Mouse (Mus musculus): ENCODE results near the gene Snx18. TPM values are rescaled to one million over a fixed set of nuclear protein-coding genes. Genes with fewer than 3 reads are reported as not detected.

Snx18 gene
- polyA plus RNA-seq, 1 experiment from 2014 or later = 4.7 TPM

DNA sequence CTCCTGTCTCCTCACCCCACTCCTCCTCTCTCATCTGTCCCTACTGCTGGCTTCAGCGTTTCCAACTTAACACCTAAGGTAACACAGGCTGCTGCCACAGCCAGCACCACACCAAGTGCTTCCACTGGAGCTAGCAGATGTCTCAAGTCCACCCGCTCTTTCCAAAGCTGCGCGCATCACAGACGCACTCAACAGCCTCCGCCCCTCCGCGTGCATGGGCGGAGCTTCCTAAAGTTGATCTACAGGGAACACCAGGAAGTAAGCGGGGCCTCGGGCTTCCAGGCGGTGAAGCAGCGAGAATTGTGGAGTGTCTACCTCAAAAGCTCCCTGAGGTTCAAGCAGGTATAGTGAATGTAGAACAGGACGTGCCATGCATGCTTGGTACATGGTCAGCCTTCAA, 12.2 kb downstream of the Snx18 start:
- H3K9me3 ChIP-seq (replicated peaks) = no peaks in the 10 kb centered on the region
- 76% methylated on average over 14 of the region's 14 CpGs for WGBS (ENCODE audit: insufficient replicate concordance)
- DNase-seq (no peak), ATAC-seq (ENCODE audit: low read depth) (no peak)
- no peak overlapping the region for H3K27ac ChIP-seq
- peaks cover 88% of the 10 kb centered on the region for H3K4me1 ChIP-seq (replicated peaks)
- H3K4me2 ChIP-seq = no peak overlapping the region
- H3K9ac ChIP-seq = no peak overlapping the region
- H3K27me3 ChIP-seq = no peaks in the 10 kb centered on the region
- peaks cover 9% of the 10 kb centered on the region; the same call in 1 of the 2 replicates for H3K36me3 ChIP-seq
- H3K4me3 ChIP-seq (replicated peaks) = no peak overlapping the region

DNA sequence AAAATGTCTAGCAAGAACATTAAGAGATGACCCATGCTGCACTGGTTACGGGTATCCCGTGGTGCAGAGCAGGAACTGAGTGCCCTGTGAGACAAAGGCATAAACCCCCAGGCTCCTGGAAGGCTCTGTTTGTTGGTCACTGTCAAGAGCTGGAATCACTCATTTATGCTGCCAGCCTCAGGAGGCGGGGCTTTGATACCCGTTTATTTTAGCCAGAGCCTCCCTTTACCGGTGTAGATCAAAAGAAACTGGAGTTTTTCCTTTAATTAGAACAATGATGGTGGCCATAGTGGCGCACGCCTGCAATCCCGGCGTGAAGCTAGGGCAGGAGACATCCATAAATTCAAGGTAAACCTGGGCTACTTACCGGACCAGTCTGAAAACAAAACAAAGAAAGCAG, 12.7 kb downstream of the Snx18 start:
- Histone ChIP-seq H3K4me3 (replicated peaks) (no peak overlapping the region), H3K4me1 (replicated peaks) (peaks cover 88% of the 10 kb centered on the region), H3K9me3 (replicated peaks) (no peaks in the 10 kb centered on the region), H3K27me3 (no peaks in the 10 kb centered on the region), H3K9ac (no peak overlapping the region), H3K4me2 (no peak overlapping the region), H3K27ac (no peak overlapping the region), H3K36me3 (peaks cover 8% of the 10 kb centered on the region; the same call in 1 of the 2 replicates)
- ATAC-seq (ENCODE audit: low read depth) = no peak
- no peak for DNase-seq
- 76% methylated on average over 10 of the region's 10 CpGs for WGBS (ENCODE audit: insufficient replicate concordance)

GRCm38 (mm10) chr13:113604321-113604720, 14.0 kb downstream of the Snx18 start:
- Histone ChIP-seq H3K4me2 (no peak overlapping the region), H3K27ac (no peak overlapping the region), H3K9ac (no peak overlapping the region), H3K4me3 (replicated peaks) (no peak overlapping the region), H3K4me1 (replicated peaks) (peaks cover 83% of the 10 kb centered on the region), H3K27me3 (no peaks in the 10 kb centered on the region), H3K36me3 (0 out of 2 replicates have a peak, but pooled peaks cover 6% of the 10 kb centered on the region), H3K9me3 (replicated peaks) (no peaks in the 10 kb centered on the region)
- DNase-seq (no peak), ATAC-seq (ENCODE audit: low read depth) (no peak)
- 67% methylated on average over 6 of the region's 6 CpGs for WGBS (ENCODE audit: insufficient replicate concordance)

DNA sequence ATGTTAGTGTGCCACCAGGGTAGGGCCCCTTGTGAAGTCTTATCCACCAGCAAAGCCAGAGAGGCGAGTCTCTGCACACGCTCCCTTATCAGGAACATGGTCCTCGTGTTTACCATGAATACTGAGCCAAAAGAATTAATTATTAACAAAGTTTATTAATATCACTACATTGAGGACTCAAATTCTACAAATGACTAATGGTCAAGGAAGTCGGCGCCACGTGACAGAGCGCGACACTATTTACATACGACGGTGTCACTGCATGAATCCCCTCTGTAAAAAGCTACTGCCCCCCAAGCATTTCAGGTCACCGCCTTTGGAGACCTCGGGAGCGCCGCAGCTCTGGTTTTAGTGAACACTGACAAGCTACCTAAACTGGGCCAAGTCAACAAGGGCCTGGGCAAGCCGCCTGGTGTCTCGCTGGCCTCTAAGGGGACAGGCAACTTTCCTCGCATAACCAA, 15.5 kb downstream of the Snx18 start:
- peak overlapping the region; percentile 51 for H3K27ac ChIP-seq
- peaks cover 75% of the 10 kb centered on the region for H3K4me1 ChIP-seq (replicated peaks)
- no peaks in the 10 kb centered on the region for H3K27me3 ChIP-seq
- no peaks in the 10 kb centered on the region for H3K9me3 ChIP-seq (replicated peaks)
- peak; percentile 37; the same call in 1 of the 2 replicates for ATAC-seq (ENCODE audit: low read depth)
- H3K4me2 ChIP-seq = no peak overlapping the region
- no peak for DNase-seq
- H3K4me3 ChIP-seq (replicated peaks) = no peak overlapping the region
- 0 out of 2 replicates have a peak, but pooled peaks cover 6% of the 10 kb centered on the region for H3K36me3 ChIP-seq
- H3K9ac ChIP-seq = no peak overlapping the region
- 69% methylated on average over 17 of the region's 17 CpGs for WGBS (ENCODE audit: insufficient replicate concordance)

DNA sequence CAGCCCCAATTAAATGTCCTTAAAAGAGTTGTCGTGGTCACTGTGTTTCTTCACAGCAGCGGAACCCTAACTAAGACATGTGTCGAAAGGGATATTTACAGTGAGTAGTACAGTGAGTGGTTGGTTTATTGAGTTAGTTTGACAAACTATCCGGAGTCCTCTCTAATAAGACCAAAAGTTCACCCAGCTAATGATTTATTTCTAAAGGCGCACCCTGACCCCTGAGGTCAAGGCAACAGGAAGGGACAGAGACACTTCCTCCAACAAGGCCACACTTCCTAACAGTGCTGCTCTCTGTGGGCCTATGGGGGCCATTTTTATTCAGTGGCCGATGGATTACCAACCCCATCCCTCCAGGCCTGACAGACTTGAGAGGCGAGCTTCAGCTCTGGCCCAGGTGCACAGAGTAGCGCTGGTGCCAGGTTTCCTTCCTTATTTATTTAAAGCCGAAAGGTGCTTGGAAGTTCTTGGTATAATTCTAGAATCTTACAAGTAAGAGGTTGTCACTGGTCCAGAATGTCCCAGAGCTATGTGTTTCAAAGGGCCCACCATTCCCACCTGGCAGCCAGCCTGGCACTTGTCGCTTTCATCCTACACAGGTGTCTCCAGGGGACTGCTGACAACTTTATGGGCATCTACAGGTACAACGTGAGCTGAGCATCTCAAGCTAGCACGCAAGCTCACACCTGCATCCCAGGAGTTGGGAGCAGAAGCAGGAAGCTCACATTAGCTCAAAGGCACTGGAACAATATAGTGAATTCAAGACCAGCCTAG, 16.3 kb downstream of the Snx18 start:
- Histone ChIP-seq H3K4me3 (replicated peaks) (no peak overlapping the region), H3K27me3 (no peaks in the 10 kb centered on the region), H3K36me3 (0 out of 2 replicates have a peak, but pooled peaks cover 6% of the 10 kb centered on the region), H3K4me2 (no peak overlapping the region), H3K9me3 (replicated peaks) (no peaks in the 10 kb centered on the region), H3K27ac (peak overlapping the region; percentile 58), H3K9ac (no peak overlapping the region), H3K4me1 (replicated peaks) (peaks cover 75% of the 10 kb centered on the region)
- no peak for DNase-seq
- 79% methylated on average over 12 of the region's 12 CpGs for WGBS (ENCODE audit: insufficient replicate concordance)
- ATAC-seq (ENCODE audit: low read depth) = peak; percentile 22

GRCm38 (mm10) chr13:113600531-113601463, 17.6 kb downstream of the Snx18 start:
- no peak overlapping the region for H3K9ac ChIP-seq
- H3K27ac ChIP-seq = peak overlapping the region; percentile 58
- ATAC-seq (ENCODE audit: low read depth) (peak; percentile 20; the same call in 1 of the 2 replicates), DNase-seq (no peak)
- no peak overlapping the region for H3K4me3 ChIP-seq (replicated peaks)
- WGBS (ENCODE audit: insufficient replicate concordance) = 57% methylated on average over 18 of the region's 18 CpGs
- no peaks in the 10 kb centered on the region for H3K27me3 ChIP-seq
- H3K36me3 ChIP-seq = 0 out of 2 replicates have a peak, but pooled peaks cover 3% of the 10 kb centered on the region
- H3K4me1 ChIP-seq (replicated peaks) = peaks cover 78% of the 10 kb centered on the region
- no peak overlapping the region for H3K4me2 ChIP-seq
- no peaks in the 10 kb centered on the region for H3K9me3 ChIP-seq (replicated peaks)

DNA sequence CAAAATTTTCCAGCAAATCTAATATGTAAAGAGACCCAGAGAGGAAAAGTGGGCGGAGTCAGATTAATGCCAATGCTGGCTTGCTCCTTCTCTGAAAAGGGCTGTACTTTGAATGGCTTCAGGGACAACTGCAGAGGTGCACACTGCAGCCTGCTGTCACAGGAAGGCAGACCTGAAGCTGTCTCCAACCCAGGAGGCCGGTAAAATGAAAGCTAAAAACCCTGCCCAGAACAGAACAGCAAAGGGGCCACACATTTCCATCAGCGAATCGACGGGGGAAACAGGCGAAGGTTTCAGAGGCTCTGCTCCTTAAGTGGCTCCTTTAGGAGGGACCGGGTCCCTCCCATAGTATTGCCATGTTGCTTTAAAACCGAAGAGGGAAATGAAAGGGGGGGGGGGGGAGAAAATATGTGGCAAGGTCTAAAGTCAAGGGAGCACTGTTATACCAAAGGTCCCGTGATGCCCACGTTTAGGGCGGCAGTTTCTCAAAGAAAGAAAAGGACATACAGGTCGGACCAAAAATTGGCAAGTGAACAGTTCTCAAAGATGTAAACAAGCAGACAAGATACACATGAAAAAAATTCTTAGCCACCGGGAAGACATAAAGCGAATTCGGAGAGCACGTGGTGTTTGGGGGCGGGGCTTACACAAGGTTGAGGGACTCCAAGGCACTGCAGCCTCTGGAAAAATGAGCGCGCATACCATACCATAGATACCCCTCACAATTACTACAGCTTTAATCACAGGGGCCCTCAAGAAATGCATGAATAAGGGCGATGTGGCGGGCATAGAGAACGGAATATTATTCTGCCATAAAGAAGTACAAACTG, 18.4 kb downstream of the Snx18 start:
- peaks cover 70% of the 10 kb centered on the region for H3K4me1 ChIP-seq (replicated peaks)

DNA sequence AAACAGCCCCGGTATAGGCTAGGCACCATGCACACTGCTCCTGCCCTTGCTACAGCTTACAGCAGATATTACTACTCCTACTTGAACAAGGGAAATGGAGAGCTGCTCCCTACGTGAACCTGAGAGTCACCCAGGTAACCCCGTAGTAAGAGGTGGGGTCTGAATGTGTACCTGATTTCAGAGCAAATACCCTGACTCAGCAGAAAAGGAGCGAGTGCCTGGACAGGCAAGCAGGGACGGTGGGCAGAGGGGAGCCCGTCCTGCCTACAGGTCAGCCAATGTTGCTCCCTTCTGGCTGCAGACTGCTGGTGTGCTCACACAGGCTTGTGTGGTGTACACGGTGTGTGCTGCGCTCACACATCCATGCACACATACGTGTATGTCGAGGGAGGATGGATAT, 20.7 kb downstream of the Snx18 start:
- H3K9ac ChIP-seq = no peak overlapping the region
- H3K4me1 ChIP-seq (replicated peaks) = peaks cover 47% of the 10 kb centered on the region
- 75% methylated on average over 10 of the region's 10 CpGs for WGBS (ENCODE audit: insufficient replicate concordance)
- DNase-seq (no peak), ATAC-seq (ENCODE audit: low read depth) (no peak)
- H3K36me3 ChIP-seq = peaks cover 13% of the 10 kb centered on the region; the same call in 1 of the 2 replicates
- no peaks in the 10 kb centered on the region for H3K9me3 ChIP-seq (replicated peaks)
- H3K4me3 ChIP-seq (replicated peaks) = no peak overlapping the region
- no peaks in the 10 kb centered on the region for H3K27me3 ChIP-seq
- H3K27ac ChIP-seq = no peak overlapping the region
- no peak overlapping the region for H3K4me2 ChIP-seq

More for the DNA sequence above, 18.4 kb downstream of the Snx18 start:
- 78% methylated on average over 22 of the region's 22 CpGs for WGBS (ENCODE audit: insufficient replicate concordance)
- Histone ChIP-seq H3K9ac (no peak overlapping the region), H3K27ac (no peak overlapping the region; the same call in 1 of the 2 replicates), H3K27me3 (no peaks in the 10 kb centered on the region), H3K36me3 (no peaks in the 10 kb centered on the region), H3K4me2 (no peak overlapping the region), H3K9me3 (replicated peaks) (no peaks in the 10 kb centered on the region), H3K4me3 (replicated peaks) (no peak overlapping the region)
- ATAC-seq (ENCODE audit: low read depth) (no peak), DNase-seq (no peak)

- Histone ChIP-seq H3K9ac (no peak overlapping the region), H3K4me1 (replicated peaks) (peaks cover 40% of the 10 kb centered on the region), H3K36me3 (peaks cover 13% of the 10 kb centered on the region; the same call in 1 of the 2 replicates), H3K27ac (no peak overlapping the region), H3K9me3 (replicated peaks) (no peaks in the 10 kb centered on the region), H3K27me3 (no peaks in the 10 kb centered on the region), H3K4me2 (no peak overlapping the region), H3K4me3 (replicated peaks) (no peak overlapping the region)
- WGBS (ENCODE audit: insufficient replicate concordance) = 74% methylated on average over 13 of the region's 13 CpGs
- no peak for ATAC-seq (ENCODE audit: low read depth)
- no peak for DNase-seq
Measured at GRCm38 (mm10) chr13:113596821-113597541, 21.4 kb downstream of the Snx18 start.

DNA sequence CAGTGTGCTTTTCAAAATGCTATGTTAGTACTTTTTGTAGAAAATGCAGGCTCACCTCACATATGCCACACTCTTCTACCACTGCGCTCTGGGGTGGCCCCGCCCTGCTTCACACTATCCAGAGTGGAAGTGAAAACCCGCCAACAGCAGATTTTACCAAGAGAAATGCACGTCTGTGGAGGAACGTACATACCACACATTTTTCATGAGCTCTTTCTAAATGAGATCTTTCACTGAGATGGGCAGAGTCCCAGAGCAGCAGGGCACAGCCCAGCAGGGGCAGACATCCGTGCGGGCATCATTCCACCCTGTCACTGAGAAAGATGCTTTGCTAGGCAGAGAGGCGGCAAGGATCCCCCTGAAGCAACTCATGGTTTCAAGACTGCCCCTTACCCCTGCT, 22.4 kb downstream of the Snx18 start:
- ATAC-seq (ENCODE audit: low read depth) (no peak), DNase-seq (no peak)
- no peak overlapping the region for H3K9ac ChIP-seq

More for the DNA sequence above, 22.4 kb downstream of the Snx18 start:
- Histone ChIP-seq H3K36me3 (peaks cover 18% of the 10 kb centered on the region), H3K4me1 (replicated peaks) (peaks cover 30% of the 10 kb centered on the region), H3K27ac (no peak overlapping the region; the same call in 1 of the 2 replicates), H3K4me2 (no peak overlapping the region), H3K4me3 (replicated peaks) (no peak overlapping the region), H3K27me3 (no peaks in the 10 kb centered on the region), H3K9me3 (replicated peaks) (no peaks in the 10 kb centered on the region)
- WGBS (ENCODE audit: insufficient replicate concordance) = 71% methylated on average over 8 of the region's 8 CpGs

All from liver, embryonic 13.5 days (tissue).